Mouse (Mus musculus): Measurements from ENCODE around the gene Stam2.

Gene Stam2

DNA sequence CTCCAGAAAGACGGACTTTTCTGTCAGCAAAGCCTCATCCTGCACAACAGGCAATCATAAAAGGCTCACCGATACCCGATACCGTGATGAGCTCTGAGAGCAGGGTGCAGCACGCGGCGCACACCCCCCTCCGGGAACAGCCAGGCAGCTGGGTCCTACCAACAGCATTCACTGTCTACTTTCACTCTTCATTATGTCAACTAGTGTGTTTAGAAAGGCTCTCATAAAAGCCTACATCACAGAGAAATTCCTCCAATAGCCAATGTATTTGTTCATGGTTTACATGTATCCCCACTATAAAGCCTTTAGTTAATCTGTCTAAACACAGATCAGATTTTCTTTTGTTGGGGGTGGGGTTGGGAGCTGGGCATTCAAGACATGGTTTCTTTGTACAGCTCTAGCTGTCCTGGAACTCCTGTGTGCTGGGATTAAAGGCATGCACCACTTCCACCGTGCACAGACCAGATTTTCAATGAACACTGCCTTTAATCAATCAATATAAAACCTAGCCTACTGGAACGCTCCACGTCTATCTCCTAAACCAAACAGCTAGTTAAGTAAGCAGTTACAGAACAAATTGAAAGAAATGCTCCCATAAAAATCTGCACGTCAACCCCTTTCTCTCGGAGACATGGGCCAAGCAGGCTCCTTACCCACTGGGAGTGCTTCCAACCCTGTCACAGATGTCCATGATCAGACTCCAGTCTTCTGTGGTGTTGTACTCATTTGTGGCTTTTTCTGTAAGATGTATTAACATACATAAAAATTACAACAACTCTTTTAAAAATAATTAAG, 21.7 kb downstream of the Stam2 start:
- DNase-seq: peak; percentile 39

DNA sequence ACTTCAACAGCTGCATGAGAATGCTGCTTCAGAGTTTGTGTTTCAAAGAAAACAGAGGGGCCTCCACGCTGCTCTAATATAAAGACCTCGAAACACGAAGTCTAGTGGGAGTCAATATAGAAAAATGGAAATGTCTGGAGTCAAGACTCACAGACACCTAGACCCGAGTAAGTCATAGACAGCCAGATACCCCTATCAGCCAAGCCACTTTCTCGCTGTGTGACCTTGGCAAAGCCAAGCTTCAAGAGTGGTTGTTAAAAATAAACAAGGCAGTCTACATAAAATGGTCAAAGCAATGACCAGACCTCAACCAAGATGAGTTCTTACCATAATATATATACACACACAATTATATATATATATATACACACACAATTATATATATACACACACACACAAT, 25.0 kb downstream of the Stam2 start:
- DNase-seq: no peak

- DNase-seq: no peak
Observed at GRCm38 (mm10) chr2:52715538-52715937, 26.5 kb downstream of the Stam2 start.

- DNase-seq: no peak
Observed at GRCm38 (mm10) chr2:52714111-52714510, 28.0 kb downstream of the Stam2 start.

GRCm38 (mm10) chr2:52710804-52711203, 31.3 kb downstream of the Stam2 start:
- no peak for DNase-seq

DNA sequence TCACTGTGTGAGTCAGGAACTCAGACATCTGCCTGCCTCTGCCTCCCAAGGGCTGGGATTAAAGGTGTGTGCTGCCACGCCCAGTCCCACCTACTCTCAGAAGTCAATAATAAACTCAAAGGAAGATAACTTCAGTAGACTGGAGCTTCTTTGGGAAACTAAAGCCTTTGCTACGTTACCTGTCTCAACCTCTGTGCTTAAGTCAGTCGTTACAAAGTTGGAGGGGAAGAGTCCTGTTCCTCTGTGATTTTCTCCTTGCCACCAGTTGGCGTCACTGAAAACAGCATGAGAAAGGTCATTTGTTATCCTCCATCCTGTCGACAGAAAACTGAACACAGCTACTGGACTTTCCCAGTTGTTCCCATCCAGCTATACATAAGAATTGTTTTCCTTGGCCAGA, 32.7 kb downstream of the Stam2 start:
- DNase-seq: no peak

- no peak for DNase-seq
Observed at GRCm38 (mm10) chr2:52701368-52702036, 40.6 kb downstream of the Stam2 start.

- DNase-seq: no peak
Observed at GRCm38 (mm10) chr2:52700352-52700751, 41.7 kb downstream of the Stam2 start.

GRCm38 (mm10) chr2:52694604-52695003, 47.5 kb downstream of the Stam2 start:
- no peak for DNase-seq

DNA sequence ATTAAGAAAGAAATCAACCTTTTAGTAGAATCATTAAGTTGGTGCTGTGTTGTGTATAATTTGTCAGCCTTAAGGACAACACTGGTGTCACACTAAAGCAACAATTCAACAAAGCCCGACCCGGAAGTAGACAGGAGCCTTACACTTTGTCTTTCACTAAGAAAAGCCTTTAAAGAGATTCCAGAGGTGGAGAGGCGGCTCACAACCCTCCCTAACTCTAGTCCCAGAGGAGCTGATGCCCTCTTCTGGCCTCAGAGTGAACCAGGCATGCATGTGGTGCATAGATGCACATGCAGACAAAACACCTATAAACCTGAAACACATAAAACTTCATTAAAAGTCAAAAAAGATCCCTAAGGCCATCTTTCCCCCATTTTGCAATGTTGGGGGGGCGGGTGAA, 50.3 kb downstream of the Stam2 start:
- no peak for DNase-seq

GRCm38 (mm10) chr2:52686601-52687000, 55.5 kb downstream of the Stam2 start:
- DNase-seq: no peak

GRCm38 (mm10) chr2:52677589-52677988, 64.5 kb downstream of the Stam2 start:
- no peak for DNase-seq

GRCm38 (mm10) chr2:52676913-52677303, 65.2 kb downstream of the Stam2 start:
- DNase-seq: peak; percentile 30

GRCm38 (mm10) chr2:52676023-52676912, 65.8 kb downstream of the Stam2 start, which contains the start of gene Cacnb4:
Cacnb4 (minus strand) TSS chr2:52676831.
- DNase-seq: peak; percentile 80

DNA sequence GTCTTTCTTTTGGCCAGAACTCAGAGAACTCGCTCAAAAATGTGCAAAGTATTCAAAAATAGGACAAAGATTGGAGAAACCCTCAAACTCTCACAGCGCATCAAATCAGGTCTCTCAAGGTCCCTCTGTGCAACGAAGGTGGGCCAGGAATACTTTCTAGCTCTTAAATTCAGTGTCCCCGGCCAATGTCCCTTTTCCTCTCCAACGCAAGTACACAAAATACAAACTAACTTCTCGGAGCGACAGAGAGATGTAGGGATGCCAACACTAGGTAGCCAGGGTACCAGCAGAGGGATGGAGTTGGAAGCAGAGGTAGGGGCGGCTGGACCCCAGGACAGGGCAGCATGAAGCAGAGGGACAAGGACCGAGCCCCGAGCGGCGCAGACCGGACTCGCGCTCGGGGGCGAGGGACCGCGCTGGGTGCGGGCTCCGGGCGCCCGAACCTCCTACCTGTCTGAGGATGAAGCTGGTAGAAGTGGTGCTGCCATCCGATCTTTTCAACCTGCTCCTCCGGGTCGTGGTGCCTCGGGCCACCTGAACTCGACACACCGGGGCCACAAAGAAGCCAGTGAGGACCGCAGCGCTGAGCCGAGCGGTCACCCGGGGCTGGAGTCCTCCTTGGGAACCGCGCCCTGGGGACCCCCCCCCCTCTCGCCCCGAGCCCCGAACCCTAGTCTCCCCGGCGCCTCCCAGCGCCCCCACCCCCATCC, 66.6 kb downstream of the Stam2 start:
- DNase-seq: no peak

GRCm38 (mm10) chr2:52674886-52675277, 67.2 kb downstream of the Stam2 start:
- peak; percentile 58 for DNase-seq

DNA sequence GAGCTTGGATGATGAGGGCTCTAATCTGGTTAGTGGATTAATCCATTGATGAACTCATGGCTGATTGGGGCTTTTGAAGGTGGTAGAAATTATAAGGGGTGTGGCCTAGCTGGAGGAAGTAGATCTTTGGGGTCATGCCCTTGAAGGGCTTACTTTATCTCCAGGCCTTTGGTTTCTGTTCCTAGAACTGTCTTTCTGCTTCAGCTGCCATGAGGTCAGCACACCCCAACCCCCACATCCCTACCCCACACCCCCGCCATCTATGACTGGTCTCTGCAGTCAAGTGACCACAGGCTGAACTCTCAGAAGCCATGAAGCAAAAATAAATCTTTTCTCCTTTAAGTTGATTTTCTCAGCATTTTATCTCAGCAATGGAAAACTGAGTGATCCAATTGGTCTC, 68.9 kb downstream of the Stam2 start:
- DNase-seq: no peak

GRCm38 (mm10) chr2:52670733-52671132, 71.3 kb downstream of the Stam2 start:
- DNase-seq: no peak

GRCm38 (mm10) chr2:52668480-52668879, 73.6 kb downstream of the Stam2 start:
- DNase-seq: no peak

DNA sequence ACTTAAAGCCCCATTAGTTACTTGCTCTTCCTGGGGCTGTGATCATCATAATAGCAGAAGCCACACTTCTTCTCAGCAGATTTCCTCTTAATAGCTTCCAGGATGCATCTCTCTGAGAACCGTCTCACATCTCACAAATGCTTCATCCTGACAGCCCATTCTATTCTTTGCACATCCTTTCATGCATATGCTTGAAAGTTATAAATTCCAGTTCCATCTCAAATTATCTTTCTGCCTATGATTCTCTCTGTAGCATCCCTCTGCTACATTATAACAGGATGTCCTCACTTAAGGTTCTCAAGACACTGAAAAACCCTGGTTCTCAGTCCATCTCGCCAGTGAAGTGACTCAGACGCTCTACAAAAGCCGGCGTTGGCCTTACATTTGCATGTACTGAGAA, 85.4 kb downstream of the Stam2 start:
- DNase-seq: no peak

DNA sequence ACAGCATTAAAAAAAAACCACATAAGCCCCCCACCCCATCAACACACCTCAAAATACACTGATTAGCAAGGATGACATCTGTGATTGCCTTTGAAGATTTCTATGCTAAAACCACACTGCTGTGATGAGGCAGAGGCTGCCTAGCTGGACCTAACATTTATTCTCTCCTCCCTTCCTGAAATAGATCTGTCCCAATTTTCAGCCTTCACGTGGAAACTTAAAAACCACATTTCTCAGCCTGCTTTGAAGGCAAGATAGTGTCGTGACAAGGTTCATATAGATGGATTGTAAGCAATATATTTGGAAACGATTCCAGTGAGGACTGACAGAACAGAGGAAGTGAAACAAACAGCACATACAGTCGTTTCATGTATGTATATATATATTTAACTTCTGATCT, 87.5 kb downstream of the Stam2 start:
- DNase-seq: no peak

DNA sequence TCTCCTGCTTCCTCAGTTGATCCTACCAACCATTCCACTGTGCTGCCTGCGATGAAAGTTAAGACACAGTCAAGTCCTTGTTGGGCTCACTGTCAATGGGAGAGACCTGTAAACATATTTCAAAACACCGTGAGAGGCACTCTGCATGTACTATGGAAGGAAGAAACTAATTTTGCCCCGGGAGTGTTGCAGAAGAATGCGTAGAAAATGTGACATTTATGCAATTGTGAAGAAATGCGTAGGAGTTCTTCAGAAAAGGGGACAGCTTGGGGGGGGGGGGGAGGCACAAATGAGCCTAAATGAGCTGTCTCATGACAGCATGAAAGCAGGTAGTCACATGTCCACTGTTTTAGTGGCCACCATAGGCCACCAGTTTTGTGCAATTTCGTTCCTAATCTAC, 90.5 kb downstream of the Stam2 start:
- no peak for DNase-seq

All from embryo, embryonic 11 days (tissue).